Mouse (Mus musculus): Measurements from ENCODE around the gene Gm11127. TPM values are rescaled to one million over a fixed set of nuclear protein-coding genes. Genes with fewer than 3 reads are reported as not detected.
"Not testable (repeated sequence)": the region's sequence is repeated elsewhere in the genome, so short reads cannot be mapped to it uniquely, and the experiment has no call there.

Gene Gm11127
- total RNA-seq, 2 experiments from 2014 or later = not detected

GRCm38 (mm10) chr17:36032351-36032875, 25.8 kb downstream of the Gm11127 start, which contains the start of gene H2-T23:
Gene H2-T23 (minus strand): TSS chr17:36032855.
- ATAC-seq (replicated peaks; ENCODE audit: poor library complexity, severe bottlenecking) = peak; percentile 88

- ATAC-seq (replicated peaks; ENCODE audit: poor library complexity, severe bottlenecking) = peak; percentile 77
Measured at GRCm38 (mm10) chr17:36031583-36032331, 26.4 kb downstream of the Gm11127 start.

- not testable (repeated sequence) for ATAC-seq (replicated peaks; ENCODE audit: poor library complexity, severe bottlenecking)
Measured at GRCm38 (mm10) chr17:36030703-36031582, 27.2 kb downstream of the Gm11127 start.

GRCm38 (mm10) chr17:36030046-36030702, 28.0 kb downstream of the Gm11127 start:
- ATAC-seq (replicated peaks; ENCODE audit: poor library complexity, severe bottlenecking) = not testable (repeated sequence)

- no peak for ATAC-seq (replicated peaks; ENCODE audit: poor library complexity, severe bottlenecking)
Measured at GRCm38 (mm10) chr17:36028879-36029619, 29.1 kb downstream of the Gm11127 start.

GRCm38 (mm10) chr17:36027663-36028062, 30.5 kb downstream of the Gm11127 start:
- no peak for ATAC-seq (replicated peaks; ENCODE audit: poor library complexity, severe bottlenecking)

- ATAC-seq (replicated peaks; ENCODE audit: poor library complexity, severe bottlenecking) = no peak
Measured at GRCm38 (mm10) chr17:36025901-36026300, 32.3 kb downstream of the Gm11127 start.

- ATAC-seq (replicated peaks; ENCODE audit: poor library complexity, severe bottlenecking) = no peak
Measured at GRCm38 (mm10) chr17:36025197-36025596, 33.0 kb downstream of the Gm11127 start.

GRCm38 (mm10) chr17:36023710-36024654, 34.2 kb downstream of the Gm11127 start:
- ATAC-seq (replicated peaks; ENCODE audit: poor library complexity, severe bottlenecking) = peak; percentile 81

- ATAC-seq (replicated peaks; ENCODE audit: poor library complexity, severe bottlenecking) = no peak
Measured at GRCm38 (mm10) chr17:36022922-36023321, 35.2 kb downstream of the Gm11127 start.

- no peak for ATAC-seq (replicated peaks; ENCODE audit: poor library complexity, severe bottlenecking)
Measured at GRCm38 (mm10) chr17:36022098-36022497, 36.1 kb downstream of the Gm11127 start.

GRCm38 (mm10) chr17:36021309-36021708, 36.9 kb downstream of the Gm11127 start:
- no peak for ATAC-seq (replicated peaks; ENCODE audit: poor library complexity, severe bottlenecking)

- peak; percentile 78 for ATAC-seq (replicated peaks; ENCODE audit: poor library complexity, severe bottlenecking)
Measured at GRCm38 (mm10) chr17:36020191-36021073, 37.7 kb downstream of the Gm11127 start, which contains the start of gene H2-T24. Gene H2-T24 (minus strand): TSS chr17:36020560.

GRCm38 (mm10) chr17:36019519-36019918, 38.7 kb downstream of the Gm11127 start:
- no peak for ATAC-seq (replicated peaks; ENCODE audit: poor library complexity, severe bottlenecking)

GRCm38 (mm10) chr17:36018979-36019378, 39.2 kb downstream of the Gm11127 start:
- no peak for ATAC-seq (replicated peaks; ENCODE audit: poor library complexity, severe bottlenecking)

GRCm38 (mm10) chr17:36017046-36017445, 41.1 kb downstream of the Gm11127 start:
- no peak for ATAC-seq (replicated peaks; ENCODE audit: poor library complexity, severe bottlenecking)

GRCm38 (mm10) chr17:36014977-36015376, 43.2 kb downstream of the Gm11127 start:
- no peak for ATAC-seq (replicated peaks; ENCODE audit: poor library complexity, severe bottlenecking)
